Mouse (Mus musculus) CH12.LX (cell line): ENCODE results near the gene Daxx.

Experiments used
- CHD1 ChIP-seq: IDR thresholded peaks from 2 replicates; pipeline ENCODE4 v1.6.1; 2012; ENCODE audit warnings: low read depth, low read length, improper control_type of control experiment, inconsistent platforms
- CHD2 ChIP-seq: IDR thresholded peaks from 2 replicates; pipeline ENCODE4 v1.6.1; 2011; ENCODE audit warnings: low read length, improper control_type of control experiment
- CTCF ChIP-seq, 2 experiments: IDR thresholded peaks in 1 of 2; conservative IDR thresholded peaks in 1 of 2; 2 replicates each; pipeline ENCODE4 v1.5.1; 2011 to 2012; ENCODE audit warnings: low read depth in 2 of 2, low read length in 2 of 2, improper control_type of control experiment in 1 of 2, inconsistent platforms in 1 of 2, mild to moderate bottlenecking in 1 of 2, moderate library complexity in 1 of 2
- GABPA ChIP-seq: IDR thresholded peaks from 2 replicates; pipeline ENCODE4 v1.6.1; 2012; ENCODE audit warnings: low read depth, low read length, improper control_type of control experiment, inconsistent platforms; ENCODE audit not compliant: insufficient replicate concordance
- IRF4 ChIP-seq: IDR thresholded peaks from 2 replicates; pipeline ENCODE4 v1.6.1; 2014; ENCODE audit warnings: low read depth, mild to moderate bottlenecking, inconsistent platforms, low read length, improper control_type of control experiment
- MAX ChIP-seq: IDR thresholded peaks from 2 replicates; pipeline ENCODE4 v1.6.1; 2011; ENCODE audit warnings: low read length, improper control_type of control experiment
- MEF2A ChIP-seq: IDR thresholded peaks from 2 replicates; pipeline ENCODE4 v1.6.1; 2014; ENCODE audit warnings: low read depth, mild to moderate bottlenecking, inconsistent platforms, low read length, improper control_type of control experiment, borderline replicate concordance
- POLR2A ChIP-seq: IDR thresholded peaks from 2 replicates; pipeline ENCODE4 v1.6.1; 2011; ENCODE audit warnings: low read depth, mild to moderate bottlenecking, improper control_type of control experiment, low read length
- SIN3A ChIP-seq: IDR thresholded peaks from 2 replicates; pipeline ENCODE4 v1.6.1; 2012; ENCODE audit warnings: low read length, improper control_type of control experiment, inconsistent platforms
- TCF12 ChIP-seq: IDR thresholded peaks from 2 replicates; pipeline ENCODE4 v1.6.1; 2014; ENCODE audit warnings: low read depth, mild to moderate bottlenecking, inconsistent platforms, low read length, improper control_type of control experiment
- ZC3H11A ChIP-seq: IDR thresholded peaks from 2 replicates; pipeline ENCODE4 v1.6.1; 2012; ENCODE audit warnings: low read depth, mild to moderate bottlenecking, inconsistent platforms, low read length, improper control_type of control experiment

DNA sequence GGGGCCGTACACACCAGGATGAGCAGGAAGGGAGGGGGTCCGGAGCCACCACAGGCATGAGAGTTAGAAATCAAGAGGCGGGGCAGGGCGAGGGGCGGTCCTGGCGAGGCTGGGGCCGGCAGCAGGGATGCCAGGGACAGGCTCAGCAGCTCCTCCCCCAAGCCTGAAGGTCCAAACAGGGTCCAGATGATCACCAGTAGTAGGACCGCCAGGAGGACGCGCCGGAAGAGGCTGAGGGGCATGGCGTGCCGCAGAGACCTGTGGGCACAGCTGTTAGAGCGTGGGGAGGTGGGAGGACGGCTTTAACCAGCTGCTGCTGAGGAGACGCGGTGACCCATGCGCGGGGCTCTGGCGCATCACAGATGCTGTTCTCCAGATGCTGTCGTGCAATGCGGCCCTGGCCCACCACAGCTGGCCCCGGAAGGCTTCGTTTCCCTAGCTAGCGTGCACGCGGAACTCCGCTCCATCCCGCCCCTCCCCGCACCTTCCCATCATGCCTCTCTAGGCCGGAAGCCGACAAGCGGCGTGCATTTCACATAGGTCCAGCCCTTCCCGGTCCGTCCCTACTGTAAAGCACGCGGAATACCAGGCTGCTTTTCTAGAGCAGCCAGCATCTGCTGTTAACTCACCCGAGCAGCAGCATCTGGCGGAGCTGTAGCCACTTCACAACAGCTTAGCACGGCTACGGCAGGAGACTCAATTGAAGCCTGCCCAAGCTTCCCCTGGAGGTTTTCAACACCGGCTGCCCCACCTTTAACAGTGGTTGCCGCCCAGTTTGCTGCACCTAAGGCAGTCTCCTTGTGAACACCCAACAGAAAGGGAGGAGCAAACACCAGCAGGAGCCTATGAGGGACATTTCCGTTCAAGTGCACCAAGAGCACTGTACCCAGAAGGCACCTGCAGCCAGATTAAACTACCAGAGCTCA lies 42.1 kb downstream of the Daxx start, which contains the start of gene B3galt4:
- TF ChIP-seq CHD2 (0 out of 2 replicates have a peak, but pooled peaks have one; percentile 79), TCF12 (0 out of 2 replicates have a peak, but pooled peaks have one; percentile 20), MEF2A (peak; percentile 48; the same call in 1 of the 2 replicates), CTCF (conservative IDR thresholded peaks at IDR 0.05 in 1 of 2, IDR thresholded peaks at IDR 0.05 in 1 of 2; ENCODE audit: low read depth in 2 of 2, low read length in 2 of 2) (no peak), MAX (peak; percentile 78; the same call in 1 of the 2 replicates), POLR2A (peak; percentile 72), GABPA (no peak), SIN3A (peak; percentile 40), ZC3H11A (no peak), CHD1 (no peak), IRF4 (no peak)
